Mouse (Mus musculus) ovary, adult 18-20 months (tissue): ENCODE measurements around the gene Spg7.
"Not testable (repeated sequence)": the region's sequence is repeated elsewhere in the genome, so short reads cannot be mapped to it uniquely, and the experiment has no call there.

ENCODE experiments used
- DNase-seq: peaks from one replicate; pipeline ENCODE4 v3.0.0; 2022; ENCODE audit warnings: low spot score, mixed read lengths

The Spg7 gene

GRCm38 (mm10) chr8:123041008-123041773, 21.6 kb upstream of the Spg7 start:
- DNase-seq, result peak; percentile 29

- no peak for DNase-seq
Observed at GRCm38 (mm10) chr8:123041774-123042105, 21.0 kb upstream of the Spg7 start.

GRCm38 (mm10) chr8:123042158-123042973, 20.4 kb upstream of the Spg7 start, which contains the start of gene Ankrd11:
TSS of gene Ankrd11 (minus strand) at chr8:123042277.
- peak; percentile 100 for DNase-seq

DNA sequence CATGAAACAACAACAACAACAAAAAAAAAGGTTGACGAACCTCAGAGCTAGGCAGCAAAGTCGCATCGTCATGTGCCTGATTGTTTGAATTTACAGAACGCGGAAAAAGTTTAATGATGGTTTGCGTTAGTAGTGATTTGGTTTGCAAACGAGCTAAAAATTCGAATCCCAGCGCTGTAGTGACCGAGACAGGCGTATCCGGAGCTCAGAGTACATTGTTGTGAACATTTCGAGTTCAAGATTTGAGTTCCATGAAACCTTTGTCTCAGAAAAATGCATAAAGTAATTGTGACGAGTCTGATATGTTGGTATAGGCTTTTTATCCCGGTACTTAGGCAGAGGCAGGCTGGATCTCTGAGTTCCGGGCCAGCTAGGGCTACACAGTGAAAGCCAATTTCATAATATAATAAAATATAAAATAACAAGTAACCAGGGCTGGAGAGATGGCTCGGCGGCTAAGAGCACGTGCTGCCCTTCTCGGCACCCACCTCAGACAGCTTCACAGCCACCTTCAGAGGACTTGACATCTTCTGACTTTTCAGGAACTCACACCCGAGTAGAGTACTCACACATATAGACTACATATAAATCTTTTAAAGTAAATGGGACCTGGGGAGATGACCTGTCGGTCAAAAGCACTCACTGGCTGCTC, 19.6 kb upstream of the Spg7 start:
- DNase-seq, result no peak

DNA sequence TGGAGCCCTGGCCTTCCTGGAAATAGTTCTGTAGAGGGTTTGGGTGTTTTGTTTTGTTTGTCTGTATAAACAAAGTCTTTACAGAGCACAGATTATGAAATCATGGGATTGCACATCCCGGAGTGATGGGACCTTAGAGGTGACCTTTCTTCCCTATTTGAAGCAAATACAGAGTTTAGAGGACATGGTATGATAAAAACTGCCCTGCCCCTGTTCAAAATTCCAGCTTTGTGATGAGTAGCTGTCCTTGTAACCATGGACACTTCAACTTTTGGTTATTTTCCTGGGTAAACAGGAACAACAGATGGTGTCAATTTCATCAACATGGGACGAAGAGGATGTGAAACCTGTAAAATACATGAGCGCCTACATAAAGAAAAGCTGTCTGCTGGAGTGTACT, 18.8 kb upstream of the Spg7 start:
- no peak for DNase-seq

DNA sequence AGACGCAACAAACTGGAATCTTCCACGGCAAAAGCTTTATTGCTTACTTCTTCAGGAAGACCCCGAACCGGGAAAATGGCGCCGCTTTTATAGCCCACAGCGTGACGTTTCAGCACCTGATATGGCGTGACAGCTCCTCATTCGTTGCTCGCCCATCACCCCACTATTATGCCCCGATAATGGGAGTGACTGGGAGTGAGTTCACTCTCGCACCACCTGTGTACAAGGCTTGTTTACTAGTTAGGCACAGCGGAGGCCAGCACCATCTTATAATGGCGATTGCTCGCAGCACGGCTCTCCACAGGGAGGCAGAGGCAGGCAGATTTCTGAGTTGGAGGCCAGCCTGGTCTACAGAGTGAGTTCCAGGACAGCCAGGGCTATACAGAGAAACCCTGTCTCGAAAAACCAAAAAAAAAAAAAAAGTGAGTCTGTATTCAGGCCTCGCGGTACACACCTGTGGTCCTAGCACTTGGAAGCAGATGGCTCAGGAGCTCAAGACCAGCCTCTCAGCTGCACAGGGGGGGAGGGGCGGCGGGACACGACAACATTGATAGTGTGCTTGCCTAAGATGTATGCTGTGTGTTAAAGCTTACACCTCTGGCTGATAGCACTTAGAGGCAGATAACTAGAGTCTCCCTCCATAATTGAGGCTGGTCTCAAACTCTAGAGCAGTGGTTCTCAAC, 17.9 kb upstream of the Spg7 start:
- not testable (repeated sequence) for DNase-seq

- no peak for DNase-seq
Observed at GRCm38 (mm10) chr8:123046706-123047105, 16.0 kb upstream of the Spg7 start.

DNA sequence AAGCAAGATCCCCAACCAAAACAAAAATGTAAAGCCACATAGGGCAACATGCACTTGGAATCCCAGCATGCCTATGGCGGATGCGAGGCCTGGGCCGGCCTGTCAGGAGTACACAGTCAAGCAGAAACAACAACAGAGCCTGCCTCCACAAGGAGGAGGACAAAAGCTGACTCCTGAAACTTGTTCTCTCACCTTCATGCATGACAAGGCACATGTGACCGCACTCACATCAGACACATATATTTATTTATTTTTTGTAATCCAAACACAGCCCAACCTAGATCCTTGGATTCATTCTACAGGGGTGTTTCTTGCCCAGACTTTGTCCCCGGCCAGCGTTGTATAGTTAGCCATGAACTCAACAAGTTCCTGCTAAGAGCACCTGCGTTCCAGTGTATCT, 14.9 kb upstream of the Spg7 start:
- no peak for DNase-seq

- no peak for DNase-seq
Observed at GRCm38 (mm10) chr8:123048402-123048801, 14.3 kb upstream of the Spg7 start.

GRCm38 (mm10) chr8:123051458-123051857, 11.3 kb upstream of the Spg7 start:
- DNase-seq, result no peak

DNA sequence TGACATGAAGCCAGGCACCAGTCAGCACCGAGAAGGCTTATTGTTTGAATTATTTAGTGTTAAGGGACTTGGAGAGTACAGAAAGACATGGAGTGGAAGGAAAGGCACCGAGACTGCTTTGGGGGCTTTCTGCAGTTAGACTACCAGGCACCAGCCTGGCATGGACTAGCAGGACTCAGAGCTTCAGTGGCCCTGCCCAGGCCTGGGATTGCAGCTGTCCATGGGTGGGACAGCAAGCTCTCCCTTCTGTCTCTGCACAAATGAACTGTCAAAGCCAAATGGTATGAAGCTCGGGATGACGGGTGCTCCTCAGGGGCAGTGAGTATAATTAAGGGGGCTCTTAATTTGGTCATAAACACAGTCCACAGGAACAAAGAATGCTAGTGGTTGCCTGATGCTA, 1.3 kb downstream of the Spg7 start:
- no peak for DNase-seq

DNA sequence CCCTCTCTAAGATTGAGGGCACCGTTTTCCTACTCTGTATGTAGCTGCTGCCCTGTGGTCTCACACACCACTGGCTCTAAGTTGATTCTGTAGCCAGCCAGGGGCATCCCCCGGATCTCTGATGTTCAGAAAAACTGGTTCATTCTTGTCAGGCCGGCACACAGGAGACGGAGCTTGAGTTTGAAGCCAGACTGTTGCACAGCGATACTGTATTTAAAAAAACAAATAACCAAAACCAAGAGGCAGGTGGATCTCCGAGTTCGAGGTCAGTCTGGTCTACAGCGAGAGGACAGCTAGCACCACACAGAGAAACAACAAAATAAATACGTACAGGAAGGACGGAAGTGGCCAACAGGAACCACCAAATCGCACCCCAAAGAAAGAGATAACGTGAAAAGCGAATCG, 2.1 kb downstream of the Spg7 start:
- DNase-seq, result no peak

DNA sequence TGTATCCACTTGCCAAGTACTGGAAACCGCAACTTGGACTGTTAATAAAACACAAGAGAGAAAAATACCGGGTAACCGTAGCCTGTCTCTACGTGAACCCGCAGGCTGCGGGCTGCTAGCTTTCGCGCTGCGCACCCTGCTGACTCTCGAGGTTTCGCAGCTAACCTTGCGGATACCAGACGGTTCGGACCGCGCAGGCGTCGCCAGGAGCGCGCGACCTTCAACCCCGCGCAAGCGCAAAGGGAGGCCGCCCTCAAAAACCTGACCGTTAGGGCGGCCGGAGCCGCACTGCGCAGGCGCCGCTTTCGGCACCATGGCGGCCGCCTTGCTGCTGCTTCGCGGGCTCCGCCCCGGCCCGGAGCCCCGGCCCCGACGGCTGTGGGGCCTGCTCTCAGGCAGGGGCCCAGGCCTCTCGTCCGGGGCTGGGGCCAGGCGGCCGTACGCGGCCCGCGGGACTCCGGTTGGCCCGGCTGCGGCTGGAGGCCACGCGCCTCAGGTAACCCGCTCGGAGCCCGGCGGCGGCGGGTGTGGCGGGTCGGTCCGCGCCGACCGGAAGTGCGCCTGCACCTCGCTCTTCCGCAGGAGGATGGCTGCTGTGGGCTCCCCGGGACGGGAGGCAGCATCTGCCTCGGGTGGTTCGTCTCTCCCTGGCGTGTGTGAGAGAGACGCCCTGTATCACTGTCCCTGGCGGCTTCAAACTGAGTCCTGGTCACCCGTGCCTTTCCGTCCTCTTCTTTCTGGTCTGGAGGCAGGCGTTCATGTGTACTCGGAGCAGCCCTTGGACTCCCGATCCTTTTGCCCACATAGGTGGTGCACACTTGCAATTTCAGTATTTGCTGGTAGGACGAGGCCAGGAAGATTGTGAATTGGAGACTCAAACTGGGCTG, 2.7 kb downstream of the Spg7 start:
- DNase-seq, result peak; percentile 93

GRCm38 (mm10) chr8:123066101-123066683, 3.5 kb downstream of the Spg7 start:
- no peak for DNase-seq

DNA sequence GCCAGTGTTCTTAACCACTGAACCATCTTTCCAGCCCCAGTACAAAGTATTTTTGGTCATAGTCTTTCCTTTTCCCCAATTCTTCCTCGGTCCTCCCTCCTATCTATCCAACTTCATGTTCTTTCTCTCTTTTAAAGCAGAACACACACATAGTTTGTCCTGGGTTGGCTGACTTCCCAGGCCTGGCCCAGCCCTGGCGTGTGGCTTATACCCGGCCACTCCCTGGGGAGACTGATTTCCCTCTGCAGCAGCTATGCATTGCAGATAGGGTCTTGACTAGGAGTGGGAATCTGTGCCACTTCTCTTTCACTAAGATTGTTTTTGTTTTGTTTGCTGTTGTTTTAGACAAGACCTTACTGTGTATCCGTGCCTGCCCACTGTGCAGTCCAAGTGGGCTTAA, 8.4 kb downstream of the Spg7 start:
- no peak for DNase-seq

DNA sequence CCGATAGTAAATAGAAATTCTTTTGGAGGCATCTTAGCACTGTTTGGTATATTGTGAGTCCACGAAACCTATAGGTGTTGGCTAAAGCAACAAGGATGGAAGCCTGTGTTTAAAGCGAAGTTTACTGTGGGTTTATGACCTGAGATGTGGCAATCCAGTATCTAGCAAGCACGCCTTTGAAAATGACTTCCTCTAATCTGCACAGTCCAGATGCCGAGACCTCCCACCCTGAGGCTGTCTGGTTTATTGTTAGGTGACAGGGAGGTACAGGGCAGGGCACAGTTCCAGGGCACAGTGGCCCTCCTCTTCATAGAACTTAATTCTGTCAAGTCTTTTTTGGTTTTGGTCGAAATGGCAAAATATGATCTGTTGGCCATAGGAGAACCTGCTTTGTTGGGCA, 14.5 kb downstream of the Spg7 start:
- DNase-seq, result no peak

GRCm38 (mm10) chr8:123082993-123083392, 20.3 kb downstream of the Spg7 start:
- DNase-seq, result no peak

GRCm38 (mm10) chr8:123083610-123084009, 20.9 kb downstream of the Spg7 start:
- DNase-seq, result no peak

GRCm38 (mm10) chr8:123087289-123087688, 24.5 kb downstream of the Spg7 start:
- DNase-seq, result no peak

GRCm38 (mm10) chr8:123097216-123097615, 34.5 kb downstream of the Spg7 start:
- no peak for DNase-seq
